Mouse (Mus musculus) adrenal gland, adult 8-10 months (tissue): ENCODE measurements around the gene Tarbp2. TPM values are rescaled to one million over a fixed set of nuclear protein-coding genes. Genes with fewer than 3 reads are reported as not detected.

Experiments used
- DNase-seq: peaks from one replicate; pipeline ENCODE4 v3.0.0; 2022
- total RNA-seq, 4 experiments: library from RNA; stranded (reverse); gene quantifications; 2 replicates each; pipeline ENCODE4 v1.2.4; 2022

Tarbp2 gene
- 10 to 100 TPM; 31.9 to 50.7 (median 41.9) TPM for total RNA-seq

- DNase-seq, result peak; percentile 100
These were observed at the start of gene Tarbp2 for GRCm38 (mm10) chr15:102517976-102518858. Tarbp2 (plus strand) TSS chr15:102518192.

DNA sequence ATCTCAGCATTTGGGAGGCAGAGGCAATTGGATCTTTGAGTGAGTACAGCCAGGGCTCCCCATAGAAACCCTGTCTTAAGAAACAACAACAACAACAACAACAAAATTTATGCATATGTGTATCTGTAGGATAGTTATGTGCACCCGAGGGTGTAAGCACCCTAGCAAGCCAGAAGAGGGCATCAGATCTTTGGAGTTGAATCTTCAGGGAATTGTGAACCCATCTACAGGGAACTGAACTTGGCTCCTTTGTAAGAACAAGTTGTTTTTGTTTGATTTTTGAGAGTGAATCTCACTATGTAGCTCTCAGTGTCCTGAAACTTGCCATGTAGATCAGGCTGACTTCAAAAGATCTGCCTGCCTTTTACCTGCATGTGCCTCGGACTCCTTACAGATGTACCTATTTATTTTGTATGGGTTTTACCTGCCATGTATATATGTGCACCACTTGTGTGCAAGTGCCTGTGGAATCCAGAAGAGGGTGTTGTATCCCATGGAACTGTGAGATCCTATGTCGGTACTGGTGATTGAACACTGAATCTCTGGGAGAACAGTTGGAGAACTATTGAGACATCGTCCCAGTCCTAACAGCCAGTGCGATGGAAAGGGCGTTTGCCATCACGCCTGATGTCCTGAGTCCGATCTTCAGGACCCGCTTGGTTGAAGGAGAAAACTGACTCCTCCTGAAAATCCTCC is 49.2 kb upstream of the Tarbp2 start:
- DNase-seq, result no peak

- peak; percentile 96 for DNase-seq
These were observed 47.8 kb upstream of the Tarbp2 start, which contains the start of gene Pcbp2 for GRCm38 (mm10) chr15:102470183-102470604. Pcbp2 (plus strand) TSS chr15:102470539.

DNA sequence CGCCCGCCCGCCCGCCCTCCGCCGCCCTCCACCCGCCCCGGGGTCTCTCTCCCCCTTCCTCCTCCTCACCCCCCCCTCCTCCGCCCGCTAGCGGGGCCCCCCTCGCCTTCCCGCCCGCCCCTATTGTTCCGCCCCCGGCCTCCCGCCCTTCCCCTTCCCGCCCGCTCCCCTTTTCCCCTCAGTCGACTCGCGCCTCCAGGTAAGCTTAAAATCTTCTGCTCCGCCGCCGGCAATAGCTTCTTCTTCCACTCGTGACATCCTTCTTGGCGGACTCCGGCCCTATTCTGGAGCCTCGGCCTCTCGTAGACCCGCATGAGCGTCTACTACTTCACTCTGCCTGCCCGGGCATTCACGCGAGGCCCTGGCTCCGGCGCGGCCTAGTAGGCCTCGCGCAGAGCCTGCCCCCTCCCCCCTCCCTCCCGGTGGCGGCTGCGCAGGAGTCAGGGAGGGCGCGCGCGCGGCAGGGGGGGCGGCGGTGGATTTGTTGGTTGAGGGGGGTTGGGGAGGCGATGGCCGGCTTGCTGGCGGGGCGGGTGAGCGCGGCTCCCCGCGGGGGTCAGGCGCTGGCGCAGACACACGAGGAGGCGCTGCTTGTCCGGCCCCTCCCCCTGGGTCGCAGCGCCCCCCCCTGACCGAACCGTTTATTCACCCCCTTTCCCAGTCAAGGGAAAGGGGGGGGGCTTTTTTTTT is 47.2 kb upstream of the Tarbp2 start:
- peak; percentile 76 for DNase-seq

DNA sequence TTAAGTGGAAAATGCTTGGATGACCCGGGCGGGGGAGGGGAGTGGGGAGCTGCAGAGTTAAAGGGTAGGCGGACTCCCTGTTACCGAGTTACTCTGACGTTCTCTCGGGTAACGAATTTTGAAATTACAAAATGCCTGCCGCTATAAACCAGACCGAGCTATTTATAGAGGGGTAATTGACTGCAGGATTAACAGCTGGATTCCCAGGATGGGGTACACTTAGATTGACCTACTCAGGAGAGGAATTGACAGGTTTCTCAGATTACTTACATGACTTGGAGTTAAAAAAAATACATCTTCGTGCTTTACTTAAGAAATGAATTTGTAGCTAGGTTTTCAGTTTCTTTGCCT is 46.7 kb upstream of the Tarbp2 start:
- no peak for DNase-seq

- no peak for DNase-seq
These were observed 46.3 kb upstream of the Tarbp2 start for GRCm38 (mm10) chr15:102471727-102472126.

- no peak for DNase-seq
These were observed 44.7 kb upstream of the Tarbp2 start for GRCm38 (mm10) chr15:102473246-102473645.

DNA sequence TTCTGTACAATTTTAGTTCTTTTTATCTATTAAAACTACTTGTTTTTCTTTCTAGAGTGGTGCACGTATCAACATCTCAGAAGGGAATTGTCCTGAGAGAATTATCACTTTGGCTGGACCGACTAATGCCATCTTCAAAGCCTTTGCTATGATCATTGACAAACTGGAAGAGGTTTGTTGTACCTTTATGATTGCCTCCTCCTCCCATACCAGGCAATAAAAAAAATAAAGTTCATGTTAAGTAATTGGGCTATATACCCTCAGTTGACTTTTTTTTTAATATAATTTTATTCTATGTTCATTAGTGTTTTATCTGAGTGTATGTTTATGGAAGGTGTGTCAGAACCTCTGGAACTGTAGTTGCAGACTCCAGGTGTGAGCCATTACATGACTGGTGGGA is 43.5 kb upstream of the Tarbp2 start:
- DNase-seq, result no peak

GRCm38 (mm10) chr15:102483136-102483535 is 34.9 kb upstream of the Tarbp2 start:
- no peak for DNase-seq

- no peak for DNase-seq
These were observed 32.1 kb upstream of the Tarbp2 start for GRCm38 (mm10) chr15:102485853-102486252.

GRCm38 (mm10) chr15:102487664-102488063 is 30.3 kb upstream of the Tarbp2 start:
- no peak for DNase-seq

GRCm38 (mm10) chr15:102498322-102498721 is 19.7 kb upstream of the Tarbp2 start:
- DNase-seq, result no peak

DNA sequence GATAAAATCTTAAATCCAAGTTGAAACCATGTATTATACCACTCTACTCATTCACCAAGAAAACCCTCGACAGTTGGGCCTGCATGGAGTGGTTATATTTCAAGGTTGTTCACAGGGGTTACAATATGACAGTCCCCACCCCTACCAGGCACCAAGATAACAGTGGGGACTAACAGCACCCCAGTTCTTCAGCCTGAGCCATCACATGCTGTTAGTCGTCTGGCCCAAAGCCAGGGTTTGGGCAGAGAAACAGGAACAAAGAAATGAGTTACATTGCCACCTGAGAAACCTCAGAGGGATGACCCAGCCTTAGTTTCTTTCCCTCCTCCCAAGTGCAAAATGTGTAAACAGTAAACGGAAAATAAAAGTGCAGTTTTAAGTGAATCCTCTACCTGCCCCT is 18.6 kb upstream of the Tarbp2 start:
- DNase-seq, result no peak

GRCm38 (mm10) chr15:102499851-102500250 is 18.1 kb upstream of the Tarbp2 start:
- DNase-seq, result no peak

DNA sequence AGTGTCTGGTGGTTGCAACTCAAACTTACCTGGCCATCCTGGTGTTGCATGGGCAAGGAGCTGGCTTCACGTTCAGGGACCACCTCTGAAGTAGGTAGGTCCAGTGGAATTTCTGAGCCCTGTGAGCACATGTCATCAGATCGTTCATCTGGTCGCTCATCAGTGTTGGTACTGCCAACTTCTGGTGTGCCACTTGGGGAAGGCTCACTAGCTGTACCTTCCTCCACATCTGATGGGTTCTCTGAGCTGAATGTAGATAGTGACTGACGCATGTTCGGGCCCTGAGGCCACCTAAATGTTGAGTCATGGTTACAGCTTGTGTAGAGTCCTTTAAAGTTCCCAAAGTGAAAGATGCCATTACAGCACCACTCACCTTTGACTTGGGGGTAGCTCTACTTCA is 17.5 kb upstream of the Tarbp2 start:
- no peak for DNase-seq

DNA sequence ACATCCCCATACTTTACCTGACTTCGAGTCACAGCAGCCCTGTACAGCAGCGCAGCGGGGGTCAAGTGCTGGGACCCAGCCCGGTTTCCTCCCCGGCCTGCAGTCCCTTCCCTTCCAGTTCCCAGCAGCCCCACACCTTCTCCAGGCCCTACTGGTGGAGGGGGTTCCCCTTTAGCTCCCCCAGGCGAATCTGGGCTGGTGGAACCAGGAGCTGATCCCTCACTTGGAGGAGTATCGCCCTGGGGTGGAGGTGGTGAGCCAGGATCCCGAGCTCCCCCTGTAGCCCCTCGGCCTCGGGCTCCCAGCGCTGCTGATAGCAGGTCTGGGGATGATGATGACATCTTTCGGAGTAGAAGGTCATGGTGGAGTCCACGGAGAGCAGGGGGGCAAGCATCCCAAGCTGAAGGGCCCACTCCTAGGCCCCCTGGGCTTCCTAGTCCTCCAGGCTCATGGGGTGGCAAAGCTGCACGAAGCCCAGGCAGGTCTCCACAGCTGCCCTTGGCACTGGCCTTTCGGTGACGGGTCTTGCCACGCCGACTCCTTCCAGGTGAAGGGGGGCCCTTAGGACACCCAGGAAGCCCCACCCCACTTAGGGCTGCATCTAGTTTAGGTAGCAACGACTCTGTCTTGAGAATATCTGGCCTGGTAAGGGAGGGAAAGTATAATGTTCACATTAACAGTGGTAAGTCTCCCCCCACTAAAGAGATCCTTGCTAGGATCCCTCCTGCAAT is 16.7 kb upstream of the Tarbp2 start:
- no peak for DNase-seq

DNA sequence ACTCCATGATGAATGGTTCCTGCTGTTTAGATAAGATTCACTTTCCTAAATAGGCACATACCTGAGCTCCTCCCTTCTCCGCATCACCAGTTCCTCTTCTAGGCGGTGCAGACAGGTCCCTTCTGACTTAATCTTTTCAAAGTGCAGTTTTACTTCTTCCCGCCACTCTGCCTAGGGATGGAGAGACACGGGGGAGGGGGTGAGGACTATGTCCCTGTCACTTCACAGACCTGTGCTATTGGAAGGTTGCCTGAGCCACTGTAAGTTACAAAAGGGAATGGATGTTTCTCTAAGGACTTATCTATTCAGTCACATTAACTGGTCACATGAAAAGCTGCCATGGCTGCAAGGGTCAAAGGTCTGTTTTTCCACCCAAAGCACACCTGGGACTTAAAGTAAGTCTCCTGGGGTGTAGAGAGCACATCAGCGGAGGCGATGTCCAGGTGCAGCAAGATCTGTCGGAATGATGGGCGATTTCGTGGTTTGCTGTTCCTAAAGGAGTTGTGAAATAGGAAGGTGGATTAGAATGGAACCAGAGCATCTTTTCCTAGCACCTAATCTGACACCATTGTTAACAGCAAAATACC is 15.6 kb upstream of the Tarbp2 start:
- no peak for DNase-seq

DNA sequence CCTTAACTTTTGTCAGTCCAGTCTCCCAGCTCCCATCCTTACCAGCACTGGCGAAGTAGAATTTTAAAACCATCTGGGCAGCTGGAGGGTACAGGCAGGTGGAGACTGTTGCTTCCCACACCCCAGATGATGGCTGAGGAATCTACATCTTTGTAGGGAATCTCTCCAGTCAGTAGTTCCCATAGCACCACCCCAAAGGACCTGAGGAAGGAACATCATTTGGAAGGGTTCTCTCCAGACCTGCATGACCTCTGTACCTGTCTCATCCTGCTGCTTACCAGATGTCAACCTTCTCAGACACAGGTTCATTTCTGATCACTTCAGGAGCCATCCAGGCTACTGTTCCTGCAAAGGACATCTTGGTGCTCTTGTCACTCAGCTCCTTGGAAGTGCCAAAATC is 14.5 kb upstream of the Tarbp2 start, which contains the start of gene Gm10337:
TSS of gene Gm10337 (plus strand) at position 276 of the 400 bp plus-strand sequence.
- no peak for DNase-seq

DNA sequence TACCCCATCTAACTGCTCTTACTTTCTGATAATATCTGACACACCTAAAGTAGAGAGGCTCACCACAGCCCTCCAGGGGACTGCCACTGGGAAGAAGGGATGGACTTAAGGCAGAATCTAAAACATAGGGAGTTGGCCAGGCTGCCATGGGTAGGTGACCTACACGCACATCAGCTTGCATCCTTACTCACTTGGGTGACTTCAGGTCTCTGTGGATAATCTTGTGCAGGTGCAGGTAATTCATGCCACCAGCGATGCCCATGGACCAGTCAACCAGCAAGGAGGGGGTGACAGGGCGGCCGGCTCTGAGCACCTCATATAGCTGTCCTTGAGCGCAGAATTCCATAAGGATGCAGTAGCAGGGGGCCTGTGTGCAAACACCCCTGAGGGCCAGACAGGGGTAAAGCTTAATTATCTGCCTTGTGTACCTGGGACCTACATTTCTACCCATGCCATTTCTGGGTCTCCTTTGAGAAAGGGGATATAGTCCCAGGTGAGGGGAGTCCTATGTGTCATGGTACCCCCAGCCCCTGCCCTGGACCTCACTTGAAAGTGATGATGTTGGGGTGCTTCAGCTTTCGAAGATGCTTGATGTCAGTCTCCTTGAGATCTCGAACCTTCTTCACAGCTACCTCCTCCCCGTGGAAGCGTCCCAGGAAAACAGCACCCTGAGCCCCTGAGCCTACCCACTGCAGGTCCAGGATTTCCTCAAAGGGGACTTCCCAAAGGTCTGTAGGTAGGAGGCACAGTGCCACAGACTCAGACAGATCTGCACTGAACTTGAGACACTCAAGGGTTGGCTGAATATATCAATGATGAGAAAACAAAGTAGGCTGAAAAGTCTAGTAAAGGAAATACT is 13.8 kb upstream of the Tarbp2 start:
- DNase-seq, result no peak

GRCm38 (mm10) chr15:102505073-102505769 is 12.8 kb upstream of the Tarbp2 start:
- DNase-seq, result no peak
